Mouse (Mus musculus): ENCODE data around the gene Sult2b1. TPM values are rescaled to one million over a fixed set of nuclear protein-coding genes. Genes with fewer than 3 reads are reported as not detected.

The Sult2b1 gene
- polyA plus RNA-seq, 1 experiment from 2014 or later: 6.6 TPM

Other genes starting within 250 kb of the Sult2b1 start
- gene Hsd17b14, start 229.8 kb downstream of the Sult2b1 start, polyA plus RNA-seq (2015; fragmentation: Nextera tagmentation; extraction: Ambion mirVana): 0.43 and 0.80 TPM in 2 replicates
- gene Bcat2, start 214.5 kb downstream of the Sult2b1 start, polyA plus RNA-seq (2015; fragmentation: Nextera tagmentation; extraction: Ambion mirVana): 22.7 and 27.0 TPM in 2 replicates
- not detected in 2 replicates for gene Fgf21, start 169.2 kb downstream of the Sult2b1 start, polyA plus RNA-seq (2015; fragmentation: Nextera tagmentation; extraction: Ambion mirVana)
- gene Fut1, start 167.4 kb downstream of the Sult2b1 start, polyA plus RNA-seq (2015; fragmentation: Nextera tagmentation; extraction: Ambion mirVana): not detected in 2 replicates
- gene Izumo1, start 162.9 kb downstream of the Sult2b1 start, polyA plus RNA-seq (2015; fragmentation: Nextera tagmentation; extraction: Ambion mirVana): not detected in 2 replicates
- 16.7 and 17.5 TPM in 2 replicates for gene Rasip1, start 157.2 kb downstream of the Sult2b1 start, polyA plus RNA-seq (2015; fragmentation: Nextera tagmentation; extraction: Ambion mirVana)
- gene Mamstr, start 144.7 kb downstream of the Sult2b1 start, polyA plus RNA-seq (2015; fragmentation: Nextera tagmentation; extraction: Ambion mirVana): 2.9 and 5.2 TPM in 2 replicates
- gene Fut2, start 118.3 kb downstream of the Sult2b1 start, polyA plus RNA-seq (2015; fragmentation: Nextera tagmentation; extraction: Ambion mirVana): 0.09 and 0.19 TPM in 2 replicates
- gene Ntn5, start 100.6 kb downstream of the Sult2b1 start, polyA plus RNA-seq (2015; fragmentation: Nextera tagmentation; extraction: Ambion mirVana): 0.84 and 0.94 TPM in 2 replicates
- 0.43 and 0.45 TPM in 2 replicates for gene Sec1, start 90.3 kb downstream of the Sult2b1 start, polyA plus RNA-seq (2015; fragmentation: Nextera tagmentation; extraction: Ambion mirVana)
- gene Car11, start 84.8 kb downstream of the Sult2b1 start, polyA plus RNA-seq (2015; fragmentation: Nextera tagmentation; extraction: Ambion mirVana): 63.8 and 68.2 TPM in 2 replicates
- gene Dbp, start 79.6 kb downstream of the Sult2b1 start, polyA plus RNA-seq (2015; fragmentation: Nextera tagmentation; extraction: Ambion mirVana): 3.2 and 3.3 TPM in 2 replicates
- gene Rpl18, start 69.2 kb downstream of the Sult2b1 start, polyA plus RNA-seq (2015; fragmentation: Nextera tagmentation; extraction: Ambion mirVana): 508 and 537 TPM in 2 replicates
- 23.9 and 28.3 TPM in 2 replicates for gene Sphk2, start 66.7 kb downstream of the Sult2b1 start, polyA plus RNA-seq (2015; fragmentation: Nextera tagmentation; extraction: Ambion mirVana)
- gene Fam83e, start 63.5 kb downstream of the Sult2b1 start, polyA plus RNA-seq (2015; fragmentation: Nextera tagmentation; extraction: Ambion mirVana): 0.37 and 0.44 TPM in 2 replicates
- gene Spaca4, start 58.9 kb downstream of the Sult2b1 start, polyA plus RNA-seq (2015; fragmentation: Nextera tagmentation; extraction: Ambion mirVana): not detected in 2 replicates
- 17.2 and 21.3 TPM in 2 replicates for gene Lmtk3, start 931 bp downstream of the Sult2b1 start, polyA plus RNA-seq (2015; fragmentation: Nextera tagmentation; extraction: Ambion mirVana)
- gene Cyth2, start 29.9 kb upstream of the Sult2b1 start, polyA plus RNA-seq (2015; fragmentation: Nextera tagmentation; extraction: Ambion mirVana): 243 TPM in 2 replicates
- 1.2 TPM in 2 replicates for gene Kcnj14, start 40.1 kb upstream of the Sult2b1 start, polyA plus RNA-seq (2015; fragmentation: Nextera tagmentation; extraction: Ambion mirVana)
- gene Grwd1, start 46.3 kb upstream of the Sult2b1 start, polyA plus RNA-seq (2015; fragmentation: Nextera tagmentation; extraction: Ambion mirVana): 44.0 and 46.7 TPM in 2 replicates
- 54.5 and 55.7 TPM in 2 replicates for gene Kdelr1, start 88.1 kb upstream of the Sult2b1 start, polyA plus RNA-seq (2015; fragmentation: Nextera tagmentation; extraction: Ambion mirVana)
- gene Grin2d, start 93.7 kb upstream of the Sult2b1 start, polyA plus RNA-seq (2015; fragmentation: Nextera tagmentation; extraction: Ambion mirVana): 3.3 and 3.4 TPM in 2 replicates
- 0.22 TPM in 1 of 2 replicates, not detected in the other for gene Syngr4, start 112.0 kb upstream of the Sult2b1 start, polyA plus RNA-seq (2015; fragmentation: Nextera tagmentation; extraction: Ambion mirVana)
- gene Tmem143, start 112.3 kb upstream of the Sult2b1 start, polyA plus RNA-seq (2015; fragmentation: Nextera tagmentation; extraction: Ambion mirVana): 6.5 and 8.2 TPM in 2 replicates
- gene Emp3, start 136.7 kb upstream of the Sult2b1 start, polyA plus RNA-seq (2015; fragmentation: Nextera tagmentation; extraction: Ambion mirVana): 33.2 and 39.9 TPM in 2 replicates
- gene Ccdc114, start 139.4 kb upstream of the Sult2b1 start, polyA plus RNA-seq (2015; fragmentation: Nextera tagmentation; extraction: Ambion mirVana): 6.6 and 8.7 TPM in 2 replicates
- 0.53 and 1.0 TPM in 2 replicates for gene Abcc6, start 245.6 kb upstream of the Sult2b1 start, polyA plus RNA-seq (2015; fragmentation: Nextera tagmentation; extraction: Ambion mirVana)
- 47.3 TPM in 2 replicates for gene Nomo1, start 249.0 kb upstream of the Sult2b1 start, polyA plus RNA-seq (2015; fragmentation: Nextera tagmentation; extraction: Ambion mirVana)

Data from hindbrain, embryonic 16.5 days (tissue).